Mouse (Mus musculus): Measurements from ENCODE around the gene Pwp2. TPM values are rescaled to one million over a fixed set of nuclear protein-coding genes. Genes with fewer than 3 reads are reported as not detected.

Pwp2 gene
- polyA plus RNA-seq, 1 experiment, result 8.2 TPM

- Histone ChIP-seq H3K36me3 (ENCODE audit: control insufficient read depth, insufficient read depth, low read length) (0 out of 2 replicates have a peak, but pooled peaks cover 2% of the 10 kb centered on the region), H3K27ac (ENCODE audit: insufficient read depth, low read depth, low read length) (peak overlapping the region; percentile 19; the same call in 1 of the 2 replicates), H3K27me3 (replicated peaks; ENCODE audit: control insufficient read depth, insufficient read depth, low read length) (no peaks in the 10 kb centered on the region), H3K4me3 (ENCODE audit: insufficient read depth, low read depth, low read length) (no peak overlapping the region), H3K4me1 (ENCODE audit: control insufficient read depth, insufficient read depth, low read length) (peaks cover 12% of the 10 kb centered on the region; the same call in 1 of the 2 replicates)
- TF ChIP-seq CTCF (conservative IDR thresholded peaks at IDR 0.05; ENCODE audit: insufficient read depth, insufficient read length, low read depth, low read length) (peak; percentile 95), POLR2A (IDR thresholded peaks at IDR 0.05; ENCODE audit: low read depth, low read length) (no peak)
- 3% methylated on average over 7 of the region's 7 CpGs for WGBS
- DNase-seq, result peak; percentile 95
Measured at GRCm38 (mm10) chr10:78159906-78160305, 25.0 kb downstream of the Pwp2 start.

GRCm38 (mm10) chr10:78159252-78159878, 25.6 kb downstream of the Pwp2 start:
- TF ChIP-seq CTCF (conservative IDR thresholded peaks at IDR 0.05; ENCODE audit: insufficient read depth, insufficient read length, low read depth, low read length) (no peak), POLR2A (IDR thresholded peaks at IDR 0.05; ENCODE audit: low read depth, low read length) (no peak)
- 12% methylated on average over 17 of the region's 17 CpGs for WGBS
- peak; percentile 90 for DNase-seq
- Histone ChIP-seq H3K27me3 (replicated peaks; ENCODE audit: control insufficient read depth, insufficient read depth, low read length) (no peaks in the 10 kb centered on the region), H3K4me3 (ENCODE audit: insufficient read depth, low read depth, low read length) (peak overlapping the region; percentile 17; the same call in 1 of the 2 replicates), H3K27ac (ENCODE audit: insufficient read depth, low read depth, low read length) (peak overlapping the region; percentile 19; the same call in 1 of the 2 replicates), H3K4me1 (ENCODE audit: control insufficient read depth, insufficient read depth, low read length) (peaks cover 12% of the 10 kb centered on the region; the same call in 1 of the 2 replicates), H3K36me3 (ENCODE audit: control insufficient read depth, insufficient read depth, low read length) (0 out of 2 replicates have a peak, but pooled peaks cover 2% of the 10 kb centered on the region)

GRCm38 (mm10) chr10:78158041-78158440, 26.9 kb downstream of the Pwp2 start:
- TF ChIP-seq CTCF (conservative IDR thresholded peaks at IDR 0.05; ENCODE audit: insufficient read depth, insufficient read length, low read depth, low read length) (no peak), POLR2A (IDR thresholded peaks at IDR 0.05; ENCODE audit: low read depth, low read length) (no peak)

GRCm38 (mm10) chr10:78156926-78157325, 28.0 kb downstream of the Pwp2 start:
- TF ChIP-seq CTCF (conservative IDR thresholded peaks at IDR 0.05; ENCODE audit: insufficient read depth, insufficient read length, low read depth, low read length) (no peak), POLR2A (IDR thresholded peaks at IDR 0.05; ENCODE audit: low read depth, low read length) (no peak)
- Histone ChIP-seq H3K27me3 (replicated peaks; ENCODE audit: control insufficient read depth, insufficient read depth, low read length) (no peaks in the 10 kb centered on the region), H3K4me3 (ENCODE audit: insufficient read depth, low read depth, low read length) (no peak overlapping the region), H3K36me3 (ENCODE audit: control insufficient read depth, insufficient read depth, low read length) (no peaks in the 10 kb centered on the region), H3K27ac (ENCODE audit: insufficient read depth, low read depth, low read length) (no peak overlapping the region), H3K4me1 (ENCODE audit: control insufficient read depth, insufficient read depth, low read length) (peaks cover 12% of the 10 kb centered on the region; the same call in 1 of the 2 replicates)
- WGBS, result 75% methylated on average over 6 of the region's 6 CpGs
- DNase-seq, result no peak

More at GRCm38 (mm10) chr10:78158041-78158440, 26.9 kb downstream of the Pwp2 start:
- Histone ChIP-seq H3K4me3 (ENCODE audit: insufficient read depth, low read depth, low read length) (no peak overlapping the region), H3K36me3 (ENCODE audit: control insufficient read depth, insufficient read depth, low read length) (0 out of 2 replicates have a peak, but pooled peaks cover 2% of the 10 kb centered on the region), H3K4me1 (ENCODE audit: control insufficient read depth, insufficient read depth, low read length) (peaks cover 12% of the 10 kb centered on the region; the same call in 1 of the 2 replicates), H3K27me3 (replicated peaks; ENCODE audit: control insufficient read depth, insufficient read depth, low read length) (no peaks in the 10 kb centered on the region), H3K27ac (ENCODE audit: insufficient read depth, low read depth, low read length) (no peak overlapping the region)
- DNase-seq, result peak; percentile 68
- WGBS, result 60% methylated on average over 15 of the region's 15 CpGs

- 46% methylated on average over 10 of the region's 10 CpGs for WGBS
Measured at GRCm38 (mm10) chr10:78148834-78149766, 35.8 kb downstream of the Pwp2 start.

GRCm38 (mm10) chr10:78147908-78148441, 37.0 kb downstream of the Pwp2 start:
- H3K27me3 ChIP-seq (replicated peaks; ENCODE audit: control insufficient read depth, insufficient read depth, low read length), result no peaks in the 10 kb centered on the region
- WGBS, result 76% methylated on average over 4 of the region's 4 CpGs
- no peak for DNase-seq
- H3K4me3 ChIP-seq (ENCODE audit: insufficient read depth, low read depth, low read length), result no peak overlapping the region
- TF ChIP-seq CTCF (conservative IDR thresholded peaks at IDR 0.05; ENCODE audit: insufficient read depth, insufficient read length, low read depth, low read length) (no peak), POLR2A (IDR thresholded peaks at IDR 0.05; ENCODE audit: low read depth, low read length) (no peak)
- no peaks in the 10 kb centered on the region for H3K36me3 ChIP-seq (ENCODE audit: control insufficient read depth, insufficient read depth, low read length)
- H3K4me1 ChIP-seq (ENCODE audit: control insufficient read depth, insufficient read depth, low read length), result peaks cover 11% of the 10 kb centered on the region
- no peak overlapping the region for H3K27ac ChIP-seq (ENCODE audit: insufficient read depth, low read depth, low read length)

More at GRCm38 (mm10) chr10:78148834-78149766, 35.8 kb downstream of the Pwp2 start:
- TF ChIP-seq CTCF (conservative IDR thresholded peaks at IDR 0.05; ENCODE audit: insufficient read depth, insufficient read length, low read depth, low read length) (no peak), POLR2A (IDR thresholded peaks at IDR 0.05; ENCODE audit: low read depth, low read length) (no peak)
- DNase-seq, result no peak
- Histone ChIP-seq H3K27ac (ENCODE audit: insufficient read depth, low read depth, low read length) (peak overlapping the region; percentile 21; the same call in 1 of the 2 replicates), H3K36me3 (ENCODE audit: control insufficient read depth, insufficient read depth, low read length) (no peaks in the 10 kb centered on the region), H3K4me3 (ENCODE audit: insufficient read depth, low read depth, low read length) (no peak overlapping the region), H3K4me1 (ENCODE audit: control insufficient read depth, insufficient read depth, low read length) (peaks cover 7% of the 10 kb centered on the region), H3K27me3 (replicated peaks; ENCODE audit: control insufficient read depth, insufficient read depth, low read length) (no peaks in the 10 kb centered on the region)

Measured in kidney, adult 2 months (tissue).